Mouse (Mus musculus): Measurements from ENCODE around the gene Dcaf7.

DNA sequence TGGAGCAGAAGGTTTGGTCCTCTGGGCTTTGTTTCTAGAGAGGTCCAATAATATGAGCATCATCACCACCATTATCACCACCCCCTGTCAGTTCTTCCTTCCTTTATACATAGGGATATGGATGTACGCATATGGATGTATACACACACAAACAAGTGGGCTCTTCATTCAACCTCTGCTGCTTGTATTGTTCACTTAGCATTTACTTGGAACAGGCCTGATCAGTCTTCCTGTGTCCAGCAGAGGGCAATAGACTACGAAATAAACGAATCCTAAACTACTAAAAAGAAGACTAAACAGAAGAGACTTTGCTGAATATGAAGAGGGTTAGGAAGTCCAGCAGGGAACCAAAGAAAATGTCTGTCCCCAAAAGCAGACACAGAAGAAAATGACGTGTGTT, 35.0 kb upstream of the Dcaf7 start:
- no peak for TF ChIP-seq POLR2A (IDR thresholded peaks at IDR 0.05; ENCODE audit: borderline replicate concordance, insufficient read depth, low read length)
- TF ChIP-seq CTCF (IDR thresholded peaks at IDR 0.05; ENCODE audit: borderline replicate concordance, insufficient read depth, low read depth, low read length): peak; percentile 14; the same call in 1 of the 2 replicates
